Mouse (Mus musculus): ENCODE results near the gene Dctn5. TPM values are rescaled to one million over a fixed set of nuclear protein-coding genes. Genes with fewer than 3 reads are reported as not detected.

Dctn5 gene
- total and polyA plus RNA-seq, 2 experiments from 2014 or later, result 28.9 to 44.4 TPM

- TF ChIP-seq EP300 (IDR thresholded peaks at IDR 0.05; ENCODE audit: low read depth), result no peak
- TF ChIP-seq CTCF (IDR thresholded peaks at IDR 0.05; ENCODE audit: low read depth), result no peak
- H3K4me3 ChIP-seq (ENCODE audit: low read depth, low read length), result peak overlapping the region; percentile 87
- DNase-seq (ENCODE audit: low spot score) (no peak), ATAC-seq (ENCODE audit: insufficient read depth, low read depth) (no peak)
- H3K9ac ChIP-seq (replicated peaks; ENCODE audit: low read depth, low read length), result peak overlapping the region; percentile 84
- peak overlapping the region; percentile 76 for H3K27ac ChIP-seq (ENCODE audit: low read depth)
- H3K27me3 ChIP-seq (ENCODE audit: control insufficient read depth, insufficient read depth, low read length), result no peaks in the 10 kb centered on the region
- 13% methylated on average over 8 of the region's 8 CpGs for WGBS
- H3K9me3 ChIP-seq (replicated peaks; ENCODE audit: control insufficient read depth, low read length), result no peaks in the 10 kb centered on the region
- H3K4me1 ChIP-seq (ENCODE audit: control insufficient read depth, insufficient read depth), result 0 out of 2 replicates have a peak, but pooled peaks cover 11% of the 10 kb centered on the region
- H3K4me2 ChIP-seq (ENCODE audit: low read depth, low read length), result peak overlapping the region; percentile 88
- H3K36me3 ChIP-seq (replicated peaks; ENCODE audit: control insufficient read depth, insufficient read depth, low read length), result peaks cover 34% of the 10 kb centered on the region
Measured at GRCm38 (mm10) chr7:122133338-122133625, 441 bp downstream of the Dctn5 start.

GRCm38 (mm10) chr7:122135070-122135469 is 2.2 kb downstream of the Dctn5 start:
- H3K27ac ChIP-seq (ENCODE audit: low read depth), result no peak overlapping the region
- WGBS, result 71% methylated on average over 10 of the region's 10 CpGs
- H3K9me3 ChIP-seq (replicated peaks; ENCODE audit: control insufficient read depth, low read length), result no peaks in the 10 kb centered on the region
- peaks cover 52% of the 10 kb centered on the region for H3K36me3 ChIP-seq (replicated peaks; ENCODE audit: control insufficient read depth, insufficient read depth, low read length)
- TF ChIP-seq CTCF (IDR thresholded peaks at IDR 0.05; ENCODE audit: low read depth) (0 out of 2 replicates have a peak, but pooled peaks have one; percentile 14), EP300 (IDR thresholded peaks at IDR 0.05; ENCODE audit: low read depth) (no peak)
- DNase-seq (ENCODE audit: low spot score), result no peak
- ATAC-seq (ENCODE audit: insufficient read depth, low read depth), result no peak
- H3K4me2 ChIP-seq (ENCODE audit: low read depth, low read length), result no peak overlapping the region
- H3K4me3 ChIP-seq (ENCODE audit: low read depth, low read length), result no peak overlapping the region
- H3K4me1 ChIP-seq (ENCODE audit: control insufficient read depth, insufficient read depth), result 0 out of 2 replicates have a peak, but pooled peaks cover 11% of the 10 kb centered on the region
- no peak overlapping the region for H3K9ac ChIP-seq (replicated peaks; ENCODE audit: low read depth, low read length)
- no peaks in the 10 kb centered on the region for H3K27me3 ChIP-seq (ENCODE audit: control insufficient read depth, insufficient read depth, low read length)

GRCm38 (mm10) chr7:122137071-122137470 is 4.2 kb downstream of the Dctn5 start:
- DNase-seq (ENCODE audit: low spot score) (no peak), ATAC-seq (ENCODE audit: insufficient read depth, low read depth) (no peak)
- Histone ChIP-seq H3K9me3 (replicated peaks; ENCODE audit: control insufficient read depth, low read length) (no peaks in the 10 kb centered on the region), H3K9ac (replicated peaks; ENCODE audit: low read depth, low read length) (no peak overlapping the region), H3K27ac (ENCODE audit: low read depth) (no peak overlapping the region), H3K4me2 (ENCODE audit: low read depth, low read length) (no peak overlapping the region), H3K4me3 (ENCODE audit: low read depth, low read length) (no peak overlapping the region), H3K27me3 (ENCODE audit: control insufficient read depth, insufficient read depth, low read length) (no peaks in the 10 kb centered on the region), H3K4me1 (ENCODE audit: control insufficient read depth, insufficient read depth) (0 out of 2 replicates have a peak, but pooled peaks cover 7% of the 10 kb centered on the region), H3K36me3 (replicated peaks; ENCODE audit: control insufficient read depth, insufficient read depth, low read length) (peaks cover 70% of the 10 kb centered on the region)
- no peak for TF ChIP-seq CTCF (IDR thresholded peaks at IDR 0.05; ENCODE audit: low read depth)
- TF ChIP-seq EP300 (IDR thresholded peaks at IDR 0.05; ENCODE audit: low read depth), result no peak

GRCm38 (mm10) chr7:122138190-122138589 is 5.3 kb downstream of the Dctn5 start:
- WGBS, result 82% methylated on average over 5 of the region's 5 CpGs
- no peak for DNase-seq (ENCODE audit: low spot score)

GRCm38 (mm10) chr7:122140991-122141390 is 8.2 kb downstream of the Dctn5 start:
- Histone ChIP-seq H3K4me2 (ENCODE audit: low read depth, low read length) (no peak overlapping the region), H3K4me1 (ENCODE audit: control insufficient read depth, insufficient read depth) (no peaks in the 10 kb centered on the region), H3K27ac (ENCODE audit: low read depth) (no peak overlapping the region), H3K36me3 (replicated peaks; ENCODE audit: control insufficient read depth, insufficient read depth, low read length) (peaks cover 95% of the 10 kb centered on the region), H3K9ac (replicated peaks; ENCODE audit: low read depth, low read length) (no peak overlapping the region), H3K9me3 (replicated peaks; ENCODE audit: control insufficient read depth, low read length) (no peaks in the 10 kb centered on the region), H3K27me3 (ENCODE audit: control insufficient read depth, insufficient read depth, low read length) (no peaks in the 10 kb centered on the region), H3K4me3 (ENCODE audit: low read depth, low read length) (no peak overlapping the region)
- no peak for TF ChIP-seq EP300 (IDR thresholded peaks at IDR 0.05; ENCODE audit: low read depth)
- no peak for TF ChIP-seq CTCF (IDR thresholded peaks at IDR 0.05; ENCODE audit: low read depth)
- no peak for ATAC-seq (ENCODE audit: insufficient read depth, low read depth)
- no peak for DNase-seq (ENCODE audit: low spot score)

More at GRCm38 (mm10) chr7:122138190-122138589, 5.3 kb downstream of the Dctn5 start:
- H3K27ac ChIP-seq (ENCODE audit: low read depth), result no peak overlapping the region
- no peak overlapping the region for H3K4me2 ChIP-seq (ENCODE audit: low read depth, low read length)
- H3K4me1 ChIP-seq (ENCODE audit: control insufficient read depth, insufficient read depth), result 0 out of 2 replicates have a peak, but pooled peaks cover 3% of the 10 kb centered on the region
- no peak overlapping the region for H3K4me3 ChIP-seq (ENCODE audit: low read depth, low read length)
- ATAC-seq (ENCODE audit: insufficient read depth, low read depth), result no peak
- H3K9ac ChIP-seq (replicated peaks; ENCODE audit: low read depth, low read length), result no peak overlapping the region
- H3K27me3 ChIP-seq (ENCODE audit: control insufficient read depth, insufficient read depth, low read length), result no peaks in the 10 kb centered on the region
- H3K9me3 ChIP-seq (replicated peaks; ENCODE audit: control insufficient read depth, low read length), result no peaks in the 10 kb centered on the region
- H3K36me3 ChIP-seq (replicated peaks; ENCODE audit: control insufficient read depth, insufficient read depth, low read length), result peaks cover 79% of the 10 kb centered on the region
- TF ChIP-seq EP300 (IDR thresholded peaks at IDR 0.05; ENCODE audit: low read depth), result no peak
- TF ChIP-seq CTCF (IDR thresholded peaks at IDR 0.05; ENCODE audit: low read depth), result no peak

GRCm38 (mm10) chr7:122152473-122152872 is 19.6 kb downstream of the Dctn5 start:
- Histone ChIP-seq H3K4me2 (ENCODE audit: low read depth, low read length) (no peak overlapping the region), H3K27ac (ENCODE audit: low read depth) (no peak overlapping the region), H3K9ac (replicated peaks; ENCODE audit: low read depth, low read length) (no peak overlapping the region), H3K27me3 (ENCODE audit: control insufficient read depth, insufficient read depth, low read length) (no peaks in the 10 kb centered on the region), H3K4me1 (ENCODE audit: control insufficient read depth, insufficient read depth) (no peaks in the 10 kb centered on the region), H3K4me3 (ENCODE audit: low read depth, low read length) (no peak overlapping the region), H3K36me3 (replicated peaks; ENCODE audit: control insufficient read depth, insufficient read depth, low read length) (peaks cover 24% of the 10 kb centered on the region), H3K9me3 (replicated peaks; ENCODE audit: control insufficient read depth, low read length) (no peaks in the 10 kb centered on the region)
- 81% methylated on average over 4 of the region's 4 CpGs for WGBS
- DNase-seq (ENCODE audit: low spot score) (no peak), ATAC-seq (ENCODE audit: insufficient read depth, low read depth) (no peak)
- TF ChIP-seq EP300 (IDR thresholded peaks at IDR 0.05; ENCODE audit: low read depth), result no peak
